Mouse (Mus musculus): Measurements from ENCODE around the gene Gpr50. TPM values are rescaled to one million over a fixed set of nuclear protein-coding genes. Genes with fewer than 3 reads are reported as not detected.

Gpr50 gene
- under 1 TPM in 1 of 2 experiments, not detected in 1; 0.10 TPM for total RNA-seq (2021)
- long read RNA-seq, experiment 1: 0 reads
- long read RNA-seq, experiment 2: 0 reads

DNA sequence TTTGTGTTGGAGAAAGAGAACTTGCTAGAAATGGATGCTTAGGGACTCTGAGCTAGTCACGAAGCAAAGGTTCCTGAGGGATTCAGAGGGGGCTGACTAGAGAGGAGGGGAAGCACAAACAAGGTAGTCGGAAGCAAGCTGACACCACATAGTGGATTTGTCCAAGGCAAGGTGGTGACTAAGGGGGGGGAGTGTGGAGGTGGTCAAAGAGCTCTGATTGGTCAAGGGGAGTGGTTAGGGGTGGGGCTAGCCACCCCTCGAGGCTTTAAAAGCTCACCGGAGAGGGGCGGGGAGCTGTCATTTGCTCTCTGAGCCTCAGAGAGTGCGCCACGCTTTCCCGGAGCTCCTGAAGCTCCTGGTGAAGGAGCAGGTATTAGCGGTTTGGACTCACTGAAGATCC is at the start of gene Gpr50:
Gene Gpr50, plus strand, starts transcription at position 294 of the 400 bp plus-strand sequence.
- no peak for TF ChIP-seq CTCF (conservative IDR thresholded peaks at IDR 0.05)
- Histone ChIP-seq H3K4me3 (no peak within 1 kb of the TSS; the same call in 1 of the 2 replicates), H3K27ac (no peak within 1 kb of the TSS)
- no peak for DNase-seq (ENCODE audit: low spot score in 2 of 2)

DNA sequence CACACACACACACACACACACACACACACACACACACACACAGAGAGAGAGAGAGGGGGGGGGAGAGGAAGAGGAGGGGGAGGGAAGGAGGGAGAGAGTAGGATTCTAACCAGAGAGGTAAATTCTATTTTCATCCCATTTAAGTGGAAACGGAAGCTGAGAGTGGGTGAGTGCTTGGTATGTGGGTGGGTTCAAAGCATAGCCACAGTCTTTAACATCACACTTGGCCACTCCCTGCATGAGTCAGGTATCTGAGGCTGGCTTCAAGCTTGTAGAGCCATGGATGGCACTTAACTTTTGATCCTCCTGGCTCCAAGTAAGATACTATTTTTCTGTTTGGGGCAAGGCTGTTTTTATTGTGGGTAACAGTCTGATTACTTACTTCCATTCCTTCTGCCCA is 41.2 kb upstream of the Gpr50 start:
- no peak for DNase-seq (ENCODE audit: low spot score in 2 of 2)
- Histone ChIP-seq H3K4me3 (no peak overlapping the region), H3K27ac (no peak overlapping the region)
- TF ChIP-seq CTCF (conservative IDR thresholded peaks at IDR 0.05): no peak

GRCm38 (mm10) chrX:71623843-71624242 is 39.6 kb upstream of the Gpr50 start:
- Histone ChIP-seq H3K4me3 (no peak overlapping the region), H3K27ac (no peak overlapping the region)
- TF ChIP-seq CTCF (conservative IDR thresholded peaks at IDR 0.05): peak; percentile 76
- DNase-seq (ENCODE audit: low spot score in 2 of 2): peak; percentile 9 to 27

- H3K27ac ChIP-seq: no peak overlapping the region
- no peak overlapping the region for H3K4me3 ChIP-seq
- peak; percentile 19 to 66 for DNase-seq (ENCODE audit: low spot score in 2 of 2)
- TF ChIP-seq CTCF (conservative IDR thresholded peaks at IDR 0.05): peak; percentile 81
These were observed 35.2 kb upstream of the Gpr50 start for GRCm38 (mm10) chrX:71628306-71628705.

- Histone ChIP-seq H3K4me3 (no peak overlapping the region), H3K27ac (no peak overlapping the region)
- no peak for DNase-seq (ENCODE audit: low spot score in 2 of 2)
- TF ChIP-seq CTCF (conservative IDR thresholded peaks at IDR 0.05): no peak
These were observed 32.8 kb upstream of the Gpr50 start for GRCm38 (mm10) chrX:71630709-71631108.

DNA sequence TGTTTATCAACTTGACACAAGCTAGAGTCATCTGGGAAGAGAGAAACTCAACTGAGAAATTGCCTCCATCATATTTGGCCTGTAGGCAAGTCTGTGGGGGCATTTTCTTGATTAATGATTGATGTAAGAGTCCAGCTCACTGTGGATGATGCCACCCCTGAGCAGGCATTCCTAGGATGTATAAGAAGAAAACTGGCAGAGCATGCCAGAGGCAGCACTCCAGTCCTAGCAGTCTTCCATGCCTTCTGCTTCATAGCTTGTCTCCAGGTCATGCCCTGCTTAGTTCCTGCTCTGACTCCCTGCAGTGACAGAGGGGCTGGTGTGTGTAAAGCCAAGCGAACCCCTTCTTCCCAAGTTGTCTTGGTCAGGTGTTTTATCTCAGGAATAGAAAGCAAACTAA is 32.3 kb upstream of the Gpr50 start:
- TF ChIP-seq CTCF (conservative IDR thresholded peaks at IDR 0.05): no peak
- H3K4me3 ChIP-seq: no peak overlapping the region
- H3K27ac ChIP-seq: no peak overlapping the region
- no peak for DNase-seq (ENCODE audit: low spot score in 2 of 2)

DNA sequence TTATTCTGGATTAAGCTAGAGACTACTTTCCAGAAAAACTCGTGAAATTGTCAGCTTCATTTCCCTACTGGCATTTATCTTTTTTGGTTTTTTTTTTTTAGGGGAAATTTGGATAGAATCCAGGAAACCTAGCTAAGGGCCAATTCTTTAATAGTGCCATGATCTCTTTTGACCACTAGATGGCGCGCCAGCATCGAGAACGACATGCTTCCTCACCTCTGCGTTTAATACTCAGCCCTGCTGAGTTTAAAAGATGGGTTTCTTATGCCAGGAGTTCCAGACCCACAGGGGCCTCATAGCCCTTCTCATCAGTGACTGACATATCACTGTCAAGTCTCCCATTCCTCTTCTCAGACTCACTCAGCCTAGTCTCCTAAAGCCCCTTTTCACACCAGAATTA is 15.5 kb upstream of the Gpr50 start:
- peak; percentile 87 for TF ChIP-seq CTCF (conservative IDR thresholded peaks at IDR 0.05)
- Histone ChIP-seq H3K27ac (no peak overlapping the region), H3K4me3 (no peak overlapping the region)
- DNase-seq (ENCODE audit: low spot score in 2 of 2): peak; percentile 33 to 57

- DNase-seq (ENCODE audit: low spot score in 2 of 2): no peak
- Histone ChIP-seq H3K27ac (no peak overlapping the region), H3K4me3 (no peak overlapping the region)
- no peak for TF ChIP-seq CTCF (conservative IDR thresholded peaks at IDR 0.05)
These were observed 15.0 kb upstream of the Gpr50 start for GRCm38 (mm10) chrX:71648434-71648833.

- Histone ChIP-seq H3K27ac (no peak overlapping the region), H3K4me3 (no peak overlapping the region)
- peak; percentile 59 to 66 for DNase-seq (ENCODE audit: low spot score in 2 of 2)
- TF ChIP-seq CTCF (conservative IDR thresholded peaks at IDR 0.05): peak; percentile 79
These were observed 14.5 kb upstream of the Gpr50 start for GRCm38 (mm10) chrX:71648848-71649454.

GRCm38 (mm10) chrX:71649993-71650392 is 13.5 kb upstream of the Gpr50 start:
- Histone ChIP-seq H3K4me3 (no peak overlapping the region), H3K27ac (no peak overlapping the region)
- no peak for TF ChIP-seq CTCF (conservative IDR thresholded peaks at IDR 0.05)
- DNase-seq (ENCODE audit: low spot score in 2 of 2): no peak

DNA sequence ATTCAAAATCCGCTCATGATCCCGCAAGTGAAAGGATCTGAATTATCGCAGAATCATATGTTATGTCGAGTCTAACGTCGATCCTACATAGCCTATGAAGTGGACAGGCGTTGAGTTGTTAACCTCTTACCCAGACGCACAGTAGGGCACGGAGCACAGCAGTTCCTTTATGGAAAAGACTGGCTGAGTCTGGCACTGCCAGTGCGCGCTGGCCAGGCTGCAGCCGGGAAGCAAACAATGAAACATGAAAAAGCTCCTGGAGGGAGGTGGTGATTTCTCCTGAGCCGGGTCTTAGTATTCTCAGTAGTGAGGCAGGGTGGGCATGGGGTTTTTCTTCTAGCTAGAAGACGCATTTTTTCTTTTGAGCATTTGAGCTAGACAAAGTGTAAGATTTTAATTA is 1.7 kb upstream of the Gpr50 start:
- no peak for DNase-seq (ENCODE audit: low spot score in 2 of 2)
- Histone ChIP-seq H3K4me3 (no peak overlapping the region), H3K27ac (no peak overlapping the region)
- no peak for TF ChIP-seq CTCF (conservative IDR thresholded peaks at IDR 0.05)

DNA sequence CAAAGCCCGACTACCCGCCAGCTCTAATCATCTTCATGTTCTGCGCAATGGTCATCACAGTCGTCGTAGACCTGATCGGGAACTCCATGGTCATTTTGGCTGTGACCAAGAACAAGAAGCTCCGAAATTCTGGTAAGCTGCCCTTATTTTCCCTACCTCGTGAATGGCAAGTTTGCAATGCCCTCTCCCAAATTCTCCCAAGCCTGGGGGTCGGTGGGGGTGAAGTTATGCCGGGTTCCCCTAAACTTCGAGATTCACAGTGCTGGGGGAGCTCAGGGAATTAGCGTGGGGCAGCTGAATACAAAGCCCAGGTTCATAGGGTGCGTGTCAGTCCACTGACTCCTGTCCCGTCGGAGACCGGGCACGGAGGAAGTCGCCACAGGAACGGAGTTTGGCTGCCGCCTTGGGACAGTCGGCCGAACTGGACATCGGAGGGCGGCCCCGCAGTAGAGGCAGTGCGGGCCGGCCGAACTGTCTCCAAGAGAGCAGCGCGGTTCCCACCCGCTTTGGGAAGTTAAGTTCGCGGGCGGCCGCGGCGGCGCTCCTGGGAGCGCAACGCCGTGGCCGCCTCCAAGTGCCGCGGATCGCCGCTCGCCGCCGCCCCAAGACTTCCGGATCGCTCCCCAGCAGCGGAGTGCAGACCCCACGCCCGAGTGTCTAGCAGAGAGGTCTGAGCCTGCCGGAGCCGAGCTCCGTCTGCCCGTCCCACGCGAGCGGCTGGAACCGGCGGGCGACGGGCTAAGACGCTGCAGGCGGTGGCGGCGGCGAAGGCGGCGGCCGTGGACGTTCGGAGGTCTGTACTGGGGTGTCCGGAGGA is 612 bp downstream of the Gpr50 start:
- no peak overlapping the region for H3K27ac ChIP-seq
- no peak for DNase-seq (ENCODE audit: low spot score in 2 of 2)
- no peak for TF ChIP-seq CTCF (conservative IDR thresholded peaks at IDR 0.05)
- H3K4me3 ChIP-seq: no peak overlapping the region; the same call in 1 of the 2 replicates

DNA sequence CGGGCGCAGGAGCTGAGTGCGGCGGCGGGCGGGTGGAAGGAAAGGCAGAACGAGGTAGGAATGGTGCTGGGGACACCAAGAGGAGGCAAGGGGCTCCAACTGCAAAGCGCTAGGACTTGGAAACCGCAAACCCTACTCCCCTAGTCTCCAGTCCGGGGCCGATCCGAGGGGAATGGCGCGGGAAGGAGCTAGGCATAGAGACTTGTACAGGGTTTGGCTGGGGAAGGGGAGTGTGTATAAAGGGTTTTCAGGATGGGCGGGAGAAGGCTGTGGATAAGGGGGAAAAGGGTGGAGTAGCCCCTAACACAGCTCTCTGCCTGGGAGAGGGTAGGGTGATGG is 1.2 kb downstream of the Gpr50 start:
- Histone ChIP-seq H3K27ac (no peak overlapping the region), H3K4me3 (no peak overlapping the region; the same call in 1 of the 2 replicates)
- no peak for DNase-seq (ENCODE audit: low spot score in 2 of 2)
- no peak for TF ChIP-seq CTCF (conservative IDR thresholded peaks at IDR 0.05)

DNA sequence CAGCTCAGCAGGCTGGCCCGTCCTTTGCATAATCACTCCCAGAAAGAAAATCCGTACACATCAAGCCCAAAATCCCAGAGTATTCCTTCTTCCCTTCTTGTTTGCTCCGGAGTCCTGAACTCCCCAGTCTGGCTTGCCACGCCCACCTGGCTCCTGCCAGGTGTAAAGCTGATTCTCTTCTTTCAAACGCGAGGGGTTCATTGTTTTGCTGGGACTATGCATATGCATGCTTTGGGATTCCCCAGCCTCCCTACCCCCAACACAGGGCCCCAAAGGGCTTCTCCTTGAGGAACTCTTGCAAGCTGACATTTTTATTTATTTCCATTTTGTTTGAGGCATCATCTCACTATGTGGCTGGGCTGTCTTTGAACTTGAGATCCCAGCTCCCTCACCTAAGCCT is 6.8 kb downstream of the Gpr50 start:
- no peak for DNase-seq (ENCODE audit: low spot score in 2 of 2)
- H3K27ac ChIP-seq: no peak overlapping the region
- TF ChIP-seq CTCF (conservative IDR thresholded peaks at IDR 0.05): no peak
- H3K4me3 ChIP-seq: no peak overlapping the region

Measured in layer of hippocampus, adult 2 months (tissue).